Mouse (Mus musculus) skeletal muscle tissue, adult 2 months (tissue): ENCODE measurements at regions not wholly inside any gene's neighbourhood (a gene's known extent, or its start where the extent isn't known, plus 50 kb on each side); places are given as distances from the start of the nearest gene placed in this dataset.

Experiments used
- DNase-seq: peaks from one replicate; pipeline ENCODE4 v3.0.0-alpha.2; 2012; ENCODE audit warnings: low read depth, low spot score

DNA sequence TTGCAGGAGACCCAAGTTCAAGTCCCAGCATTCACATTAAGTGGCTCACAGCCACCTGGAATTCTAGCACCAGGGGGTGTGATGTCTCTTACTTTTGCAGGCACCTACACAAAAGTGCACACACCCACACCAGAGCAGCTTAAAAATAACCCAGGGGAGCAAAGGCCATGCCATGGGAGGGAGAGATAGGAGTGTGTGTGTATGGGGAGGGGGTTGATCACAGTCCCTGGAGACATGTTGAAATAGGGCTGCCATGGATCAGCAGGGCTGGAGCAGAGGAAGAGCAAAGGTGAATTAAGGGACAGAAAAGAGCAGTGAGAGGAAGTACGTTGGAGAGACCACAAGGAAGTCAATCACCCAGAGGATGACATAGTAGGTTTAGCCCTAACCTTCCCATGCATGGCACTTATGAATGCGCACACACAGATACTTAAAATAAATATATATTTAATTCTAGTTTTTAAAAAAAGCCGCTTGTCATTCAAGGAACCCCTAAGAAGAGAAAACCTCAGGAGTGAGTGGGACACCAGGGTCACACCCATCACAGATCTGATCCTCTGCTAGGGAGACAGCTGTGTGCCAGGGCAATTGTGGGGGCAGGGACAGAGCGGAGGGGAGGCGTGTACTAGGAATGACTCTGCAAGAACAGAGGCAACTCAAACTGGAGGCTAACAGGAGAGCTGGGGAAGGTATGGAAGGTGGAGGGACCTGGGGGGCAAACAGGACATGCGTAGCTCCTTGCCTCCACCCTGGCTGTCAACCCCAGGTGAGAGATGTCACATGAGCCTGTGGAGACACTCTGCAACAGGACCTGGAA, 189.5 kb upstream of the Rybp start:
- DNase-seq = no peak

DNA sequence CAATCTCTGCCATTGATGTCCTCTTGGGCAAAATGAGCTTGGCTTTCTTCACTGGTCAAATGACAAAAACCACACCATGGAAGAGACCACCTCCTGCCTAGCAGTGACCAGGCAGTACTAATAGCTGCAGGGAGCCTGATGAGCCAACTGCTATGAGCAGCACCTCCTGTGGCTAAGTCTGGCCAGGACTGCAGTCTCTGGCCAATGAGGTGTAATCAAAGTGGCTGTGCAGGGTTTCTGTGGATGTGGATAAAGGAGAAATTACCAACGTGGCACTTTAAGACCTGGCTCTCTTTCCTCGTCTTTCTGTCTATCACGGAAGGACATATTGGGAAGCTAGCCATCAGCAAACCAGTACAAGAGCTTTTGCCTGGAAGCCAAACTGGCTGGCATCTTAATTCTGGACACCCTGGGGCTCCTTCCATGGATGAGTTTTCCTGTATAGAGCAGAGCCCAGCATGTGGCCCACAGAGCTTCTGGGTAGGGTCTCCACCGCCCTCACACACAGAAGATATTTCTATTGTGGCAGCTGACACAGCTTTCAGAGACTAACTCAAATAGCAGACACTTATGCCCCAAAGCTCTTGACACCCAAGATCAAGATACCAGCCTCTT, 188.2 kb upstream of the Rybp start:
- DNase-seq = no peak

DNA sequence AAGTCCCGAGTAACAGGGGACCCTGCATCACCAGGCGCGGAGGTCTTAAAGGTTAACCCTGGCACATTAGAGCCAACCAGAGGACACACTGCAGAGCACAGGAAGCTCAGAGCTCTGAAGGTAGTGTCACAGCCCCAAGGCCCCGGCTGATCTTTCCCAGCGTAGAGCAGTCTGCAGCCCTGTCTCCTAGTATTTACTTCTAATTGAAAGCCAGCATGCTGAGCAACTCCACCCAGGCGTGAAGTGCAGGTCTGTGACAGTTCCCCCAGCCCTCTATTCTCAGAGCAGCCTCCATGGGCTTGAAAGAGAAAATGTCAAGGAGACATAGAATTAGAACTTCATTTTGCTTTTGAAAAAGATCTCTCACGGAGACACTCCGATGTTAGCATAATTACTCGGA, 187.0 kb upstream of the Rybp start:
- no peak for DNase-seq

DNA sequence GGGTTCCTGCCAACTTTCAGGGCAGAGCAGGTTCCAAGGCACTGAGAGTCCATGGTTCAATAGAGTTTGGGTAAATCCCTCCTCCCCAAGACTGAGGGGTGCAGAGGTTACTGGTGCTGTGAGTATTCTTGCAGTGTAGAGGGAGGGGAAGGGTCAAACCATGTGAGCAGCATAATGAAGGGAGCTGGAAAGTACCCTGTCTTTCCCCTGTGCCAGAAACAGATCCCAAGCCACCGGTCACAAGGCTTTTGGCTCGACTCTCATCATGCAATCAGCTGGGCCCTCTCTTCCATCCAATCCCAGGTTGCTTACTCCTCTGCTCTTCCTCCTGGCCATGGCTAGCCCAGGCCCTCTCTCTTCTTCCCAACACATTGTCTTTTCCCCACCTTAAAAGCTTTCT, 182.8 kb upstream of the Rybp start:
- DNase-seq = no peak

DNA sequence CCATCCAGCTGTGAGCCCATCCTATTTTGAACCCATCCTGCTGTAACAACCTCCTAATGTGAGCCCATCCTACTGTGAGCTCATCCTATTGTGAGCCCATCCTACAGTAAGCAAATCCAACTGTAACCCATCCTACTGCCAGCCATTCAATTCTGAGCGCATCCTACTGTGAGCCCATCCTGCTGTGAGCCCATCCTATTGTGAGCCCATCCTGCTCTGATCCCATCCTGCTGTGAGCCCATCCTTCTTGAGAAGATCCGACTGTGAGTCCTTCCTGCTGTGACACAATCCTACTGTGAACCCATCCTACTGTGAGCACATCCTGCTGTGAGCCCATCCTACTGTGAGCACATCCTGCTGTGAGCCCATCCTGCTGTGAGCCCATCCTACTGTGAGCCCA, 175.5 kb upstream of the Rybp start:
- DNase-seq = no peak

DNA sequence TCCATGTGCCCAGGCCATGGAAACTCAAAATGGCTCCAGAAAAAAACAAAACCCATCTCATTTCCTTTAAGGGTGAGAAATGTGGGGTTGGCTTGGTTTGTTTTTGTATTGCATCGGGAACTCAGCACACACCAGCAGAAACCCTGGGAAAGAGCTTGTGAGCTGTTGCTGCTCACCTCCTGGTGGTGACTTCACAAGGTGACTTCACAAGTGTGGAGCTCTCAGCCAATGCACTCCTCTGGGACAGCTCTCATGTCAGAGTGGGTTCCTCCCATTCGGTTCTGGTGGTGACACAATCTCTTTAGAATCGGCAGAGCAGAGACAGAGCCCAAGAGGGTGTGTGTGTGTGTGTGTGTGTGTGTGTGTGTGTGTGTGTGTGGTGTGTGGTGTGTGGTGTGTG, 166.1 kb upstream of the Rybp start:
- no peak for DNase-seq

DNA sequence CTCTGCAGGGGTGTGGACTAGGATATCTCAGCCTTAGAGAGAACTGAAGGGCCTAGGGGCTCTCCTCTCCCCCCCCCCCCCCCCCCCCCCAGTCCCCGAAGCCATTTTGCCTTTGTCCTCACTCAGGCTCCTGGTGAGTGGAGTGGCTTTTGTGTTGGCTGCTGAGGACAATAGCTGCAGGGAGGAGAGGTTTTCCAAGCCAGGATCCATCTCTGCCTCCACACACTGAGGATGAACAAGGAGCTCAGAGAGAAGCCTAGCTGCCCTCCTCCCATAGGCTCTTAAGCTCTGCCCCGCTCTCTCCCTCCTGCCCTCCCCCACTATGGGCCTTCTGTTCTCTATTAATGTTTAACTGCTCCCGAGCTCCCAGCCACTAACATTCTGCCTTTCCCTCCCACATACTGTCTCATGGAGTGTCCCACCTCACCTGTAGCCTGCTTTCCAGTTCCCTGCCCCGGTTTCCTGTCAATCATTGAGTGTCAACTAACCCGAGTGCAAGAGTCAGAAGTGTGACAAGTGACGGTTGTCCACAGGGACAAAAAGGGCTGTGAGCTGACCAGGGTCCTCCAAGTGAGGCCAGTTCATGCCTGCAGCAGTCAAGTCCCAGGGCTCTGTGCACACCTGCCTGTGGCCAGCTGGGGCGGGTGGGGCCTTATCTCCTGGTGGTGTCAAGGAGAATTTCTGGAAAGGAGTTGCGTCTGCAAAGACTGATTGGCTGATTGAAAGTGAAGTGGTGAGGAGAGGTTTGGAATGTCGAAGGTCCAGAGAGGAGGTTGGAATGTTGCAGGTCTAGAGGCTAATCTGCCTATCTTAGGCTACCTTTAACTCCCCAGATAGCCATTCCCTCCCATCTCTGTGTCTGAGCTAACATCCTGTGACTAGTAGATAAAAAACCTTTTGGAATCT, 165.1 kb upstream of the Rybp start:
- DNase-seq = no peak

DNA sequence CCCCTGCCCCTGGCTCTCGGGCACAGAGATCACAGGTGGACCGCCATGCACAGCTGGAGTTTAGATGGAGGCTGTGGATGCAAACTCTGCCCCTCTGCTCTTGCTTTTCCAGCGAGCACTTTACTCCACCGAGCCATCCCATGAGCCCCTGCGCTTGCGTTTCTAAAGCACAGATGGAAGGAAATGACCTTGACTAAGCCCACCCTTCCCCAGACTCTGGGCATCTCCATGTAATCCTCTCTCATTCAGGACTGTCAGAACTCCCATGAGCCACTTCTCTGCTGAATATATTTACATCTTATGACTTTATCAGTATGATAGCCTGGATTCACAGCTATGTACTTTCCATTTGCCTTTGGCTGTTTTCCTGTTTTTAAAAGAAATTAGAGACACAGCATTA, 162.8 kb upstream of the Rybp start:
- no peak for DNase-seq

DNA sequence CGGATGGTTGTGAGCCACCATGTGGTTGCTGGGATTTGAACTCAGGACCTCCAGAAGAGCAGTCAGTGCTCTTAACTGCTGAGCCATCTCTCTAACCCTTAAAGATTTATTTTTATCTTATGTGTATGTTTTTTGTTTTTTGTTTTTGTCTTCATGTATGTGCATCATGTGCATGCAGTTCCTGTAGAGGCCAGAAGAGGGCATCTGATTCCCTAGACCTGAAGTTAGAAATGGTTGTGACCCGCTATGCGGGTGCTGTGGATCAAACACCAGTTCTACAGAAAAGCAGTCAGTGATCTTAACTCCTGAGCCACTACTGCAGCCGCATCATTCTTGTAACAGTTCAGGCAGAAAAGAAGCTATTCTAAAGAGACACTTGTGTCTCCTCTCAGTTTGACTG, 161.8 kb upstream of the Rybp start:
- no peak for DNase-seq

DNA sequence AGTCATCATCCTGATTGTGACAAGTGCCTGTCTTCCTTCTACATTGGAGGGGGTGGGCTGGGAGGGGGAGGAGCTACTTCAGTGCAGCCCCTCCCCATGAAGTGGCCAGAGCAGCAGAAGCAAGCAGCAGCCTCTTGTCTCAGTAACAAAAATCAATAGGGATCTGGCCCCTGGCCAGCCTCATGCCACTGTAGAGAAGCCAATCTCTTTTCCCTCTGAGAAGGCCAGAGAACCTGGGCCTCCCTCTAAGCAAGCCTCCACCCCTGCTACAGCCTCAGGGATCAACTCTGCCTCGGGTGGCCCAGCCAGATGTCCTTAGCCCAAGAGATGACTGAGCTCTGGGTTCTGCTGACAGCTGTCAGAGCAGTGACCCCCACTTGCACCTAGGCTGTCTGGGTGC, 159.9 kb upstream of the Rybp start:
- DNase-seq = no peak

DNA sequence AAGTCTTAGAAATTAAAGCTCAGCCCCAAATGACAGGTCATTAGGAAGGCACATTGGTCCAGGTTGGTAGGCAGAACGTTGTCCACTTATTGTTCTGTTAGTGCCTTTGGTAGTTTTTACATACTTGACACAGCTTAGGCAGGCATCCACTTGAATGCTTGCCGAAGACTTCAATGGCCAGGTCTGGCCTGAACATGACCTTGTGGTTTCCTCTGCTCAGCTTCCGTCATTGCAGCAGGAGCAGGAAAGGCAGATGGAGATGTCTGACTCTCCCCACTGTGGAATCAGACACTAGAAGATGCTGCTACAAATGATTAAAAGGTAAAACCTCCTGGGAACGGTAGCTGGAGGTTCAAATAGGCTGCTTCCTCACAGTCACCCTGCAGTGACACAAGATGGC, 159.5 kb upstream of the Rybp start:
- DNase-seq = no peak

DNA sequence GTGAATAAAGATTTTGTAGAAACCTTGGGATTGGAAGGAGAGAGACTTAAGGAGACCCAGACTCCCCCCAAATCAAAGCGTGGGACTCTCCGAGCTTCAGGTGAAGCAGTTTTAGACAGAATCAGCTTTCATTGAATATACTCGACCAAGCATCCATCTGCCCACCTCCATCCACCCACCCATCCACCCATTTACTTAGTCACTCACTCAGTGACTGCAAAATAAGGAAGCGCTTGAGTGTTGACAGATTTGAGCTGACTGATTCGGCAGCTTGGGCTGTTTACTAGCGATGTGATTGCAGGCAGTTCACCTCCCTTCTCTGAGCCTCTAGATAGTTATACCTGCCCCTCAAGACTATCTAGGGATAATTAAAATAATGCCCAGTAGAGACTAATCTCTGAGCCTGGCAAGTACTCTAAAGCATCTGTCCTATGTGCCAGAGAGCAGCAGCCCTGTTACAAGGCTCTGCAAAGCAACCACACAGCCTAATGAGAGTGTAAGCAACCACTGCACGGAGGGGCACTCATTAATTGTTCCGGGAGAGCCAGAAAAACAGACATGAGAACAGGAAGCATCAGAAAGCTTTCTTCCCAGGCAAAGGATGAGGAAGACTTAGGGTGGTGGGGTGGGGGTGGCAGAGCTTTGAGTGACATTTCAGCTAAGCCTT, 151.9 kb upstream of the Rybp start:
- DNase-seq = no peak

DNA sequence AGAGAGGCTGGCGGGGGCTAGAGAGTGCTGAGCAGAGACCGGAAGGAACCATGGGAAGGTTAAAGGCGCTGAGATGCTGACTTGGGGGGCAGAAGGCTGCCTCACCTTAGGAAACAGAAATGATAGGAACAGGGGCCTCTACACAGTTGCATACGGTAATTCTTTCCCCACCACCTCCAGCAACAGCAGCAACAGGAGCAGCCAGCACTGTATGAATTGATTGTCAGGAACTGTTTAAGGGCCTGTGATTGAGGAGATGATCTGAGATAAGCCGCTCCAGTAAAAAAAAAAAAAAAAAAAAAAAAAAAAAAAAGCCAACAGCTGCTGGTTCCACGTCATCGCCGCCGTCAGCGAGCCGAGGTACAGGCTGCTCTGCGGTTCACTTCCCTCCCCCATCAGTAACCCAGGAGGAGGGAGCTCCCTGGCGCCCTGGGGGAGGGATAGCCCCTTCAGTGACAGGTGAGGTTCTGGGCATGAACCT, 151.3 kb upstream of the Rybp start:
- no peak for DNase-seq

DNA sequence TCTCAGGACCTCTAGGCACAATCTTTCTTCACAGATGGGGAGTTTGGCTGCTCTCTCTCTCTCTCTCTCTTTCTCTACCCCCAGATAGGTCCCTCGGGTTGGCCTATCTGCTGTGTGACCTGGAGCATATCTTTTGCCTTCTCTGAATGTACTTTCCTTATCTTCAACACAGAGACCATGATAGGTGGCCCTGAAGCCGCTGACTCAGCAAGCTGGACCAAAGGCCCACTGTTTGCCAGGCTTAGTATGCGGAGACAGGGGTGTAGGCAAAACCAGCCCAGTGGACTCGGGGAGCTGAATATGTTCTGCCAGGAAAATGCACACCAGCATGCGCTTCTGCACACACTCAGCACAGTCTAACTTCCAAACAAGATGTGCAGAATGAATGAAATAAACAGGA, 150.7 kb upstream of the Rybp start:
- no peak for DNase-seq

DNA sequence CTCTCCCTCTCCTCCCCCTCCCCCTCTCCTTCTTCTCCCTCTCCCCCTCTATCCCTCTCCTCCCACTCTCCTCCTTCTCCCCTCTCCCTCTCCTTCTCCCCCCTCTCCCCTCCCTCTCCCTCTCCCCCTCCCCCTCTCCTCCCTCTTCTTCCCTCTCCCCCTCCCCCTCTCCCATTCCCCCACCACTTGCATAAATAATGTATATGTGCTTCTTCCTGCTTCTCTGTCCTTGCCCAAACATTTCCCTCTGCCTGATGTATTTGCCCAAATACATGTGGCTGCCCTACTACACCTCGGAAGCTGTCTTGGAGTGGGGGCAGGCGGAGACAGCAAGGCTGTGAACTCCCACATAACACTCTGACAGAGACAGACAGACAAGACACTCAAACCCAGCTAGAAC, 149.2 kb upstream of the Rybp start:
- DNase-seq = no peak

DNA sequence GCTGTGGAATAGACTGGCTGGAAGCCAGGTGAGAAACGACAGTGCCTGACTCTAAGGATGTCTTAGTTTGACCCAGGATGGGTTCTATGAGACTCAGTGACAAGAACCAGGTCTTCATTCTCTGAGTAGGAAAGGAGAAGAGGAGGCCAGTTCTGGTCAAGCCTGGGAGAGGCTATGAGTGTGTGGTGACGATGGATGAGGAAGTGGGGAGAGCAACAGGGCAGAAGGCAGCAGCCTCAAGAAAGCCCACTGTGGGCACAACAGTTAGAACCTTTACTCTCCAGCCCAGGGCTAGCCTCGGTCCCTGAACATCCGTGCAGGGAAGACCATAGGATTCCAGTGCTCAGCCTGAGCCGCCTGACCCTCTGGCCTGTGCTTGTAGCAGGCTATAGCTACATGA, 147.9 kb upstream of the Rybp start:
- no peak for DNase-seq

DNA sequence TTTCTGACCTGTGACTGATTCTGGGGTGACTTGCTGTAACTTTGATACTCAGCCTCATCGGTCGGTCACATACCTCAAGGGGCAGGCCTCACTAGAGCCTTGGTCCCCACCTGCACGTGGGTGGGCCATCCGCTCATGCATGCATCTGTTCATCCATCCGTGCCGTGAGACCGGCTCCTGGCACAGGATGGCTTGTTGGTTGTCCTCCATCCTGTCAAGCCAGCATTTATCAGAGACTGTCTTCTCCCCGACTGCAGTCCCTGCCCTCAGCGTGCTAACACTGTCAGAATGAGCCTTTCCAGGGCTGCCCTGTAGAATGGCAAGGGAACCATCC, 146.2 kb upstream of the Rybp start:
- no peak for DNase-seq

DNA sequence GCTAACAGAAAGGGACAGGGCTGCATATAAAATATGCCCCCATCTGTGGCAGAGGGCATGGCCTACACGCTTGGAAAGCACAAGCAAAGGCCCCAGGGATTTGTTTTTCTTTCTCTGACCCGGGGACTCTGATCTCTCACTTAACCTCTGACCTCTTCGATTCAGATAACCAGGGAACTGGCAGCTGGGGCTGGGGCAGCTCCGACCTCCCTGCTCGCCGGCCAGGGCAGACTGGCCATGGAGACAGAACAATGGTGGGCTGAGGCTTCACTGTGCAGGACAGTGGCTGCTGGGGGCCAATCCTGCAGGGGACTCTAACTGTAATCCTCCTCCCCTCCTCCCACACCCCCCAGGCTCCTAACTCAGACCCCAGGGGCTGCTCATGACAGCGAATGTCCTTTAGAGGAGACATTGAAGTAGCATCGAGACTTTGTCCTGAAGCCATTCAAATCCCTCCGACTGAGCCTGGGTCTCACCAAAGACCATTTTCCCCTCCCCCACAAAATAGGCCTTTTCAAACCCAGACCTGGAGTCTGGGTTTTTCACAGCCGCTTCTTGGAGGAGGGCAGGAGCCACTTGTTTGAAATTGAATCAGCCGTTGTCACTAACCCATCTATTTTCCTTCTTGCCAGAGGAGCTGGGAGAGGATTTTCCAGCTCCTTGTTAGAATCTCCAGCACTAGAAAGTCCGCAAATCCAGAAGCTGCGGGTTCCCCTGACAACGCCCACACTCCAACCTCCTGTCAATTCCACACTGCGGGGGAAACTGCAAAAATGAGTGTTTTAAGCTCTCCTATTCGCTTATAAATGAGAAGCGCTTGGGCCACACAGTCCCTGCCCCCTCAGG, 145.6 kb upstream of the Rybp start:
- no peak for DNase-seq

DNA sequence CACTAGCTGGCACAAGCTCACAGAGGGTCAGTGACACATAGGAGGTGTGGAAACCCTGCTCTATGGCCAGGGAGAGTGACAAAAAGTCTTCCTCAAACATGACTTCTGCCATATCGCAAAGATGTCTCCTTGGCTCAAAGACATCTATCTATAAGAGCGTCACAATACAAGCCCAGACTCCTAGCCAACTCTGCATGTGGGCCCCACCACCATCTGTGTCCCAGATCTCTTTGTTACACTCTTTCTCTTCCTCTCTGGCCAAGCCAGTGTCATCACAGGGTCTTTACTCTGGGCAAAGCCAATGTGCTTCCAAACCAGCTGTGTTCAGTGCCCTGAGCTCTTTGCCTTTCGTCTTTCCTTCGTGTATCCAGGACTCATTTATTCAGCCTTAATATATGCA, 143.0 kb upstream of the Rybp start:
- DNase-seq = no peak

DNA sequence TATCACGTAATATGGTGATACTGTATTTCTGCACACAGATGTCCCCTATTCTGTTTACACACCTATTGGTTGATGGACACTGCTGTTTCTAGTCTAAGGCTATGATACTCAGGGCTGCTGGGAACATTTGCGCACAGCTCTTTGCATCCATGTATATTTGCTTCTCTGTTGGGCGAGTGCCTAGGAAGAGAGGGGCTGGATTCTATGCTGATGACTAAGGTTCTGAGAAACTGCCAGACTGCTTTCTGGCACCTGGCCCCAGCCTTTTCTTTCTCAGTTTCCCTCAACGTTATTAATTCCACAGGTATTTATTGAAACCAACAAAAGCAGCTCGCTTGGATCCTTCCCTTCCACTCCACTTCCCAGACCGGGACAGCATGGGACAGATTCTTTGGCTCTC, 142.2 kb upstream of the Rybp start:
- DNase-seq = no peak

DNA sequence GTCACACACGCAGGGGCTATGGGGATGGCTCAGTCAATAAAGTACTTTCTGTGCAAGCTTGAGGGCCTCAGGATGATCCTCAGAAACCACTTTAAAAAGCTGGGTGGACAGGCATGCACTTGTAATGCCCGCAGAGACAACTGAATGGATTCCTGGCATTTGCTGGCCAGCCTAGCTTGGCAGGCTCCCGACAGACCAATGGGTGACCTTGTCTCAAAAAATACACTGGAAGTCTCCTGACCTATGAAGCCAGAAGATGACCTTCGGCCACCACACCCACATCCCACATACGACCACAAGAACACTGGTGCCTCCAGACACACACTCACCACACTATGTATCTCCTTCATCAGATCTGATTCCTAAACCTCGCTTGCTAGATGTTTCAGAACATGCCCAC, 141.5 kb upstream of the Rybp start:
- DNase-seq = no peak
